Mouse (Mus musculus) liver, embryonic 14.5 days (tissue): ENCODE measurements around the gene Polr1e. TPM values are rescaled to one million over a fixed set of nuclear protein-coding genes. Genes with fewer than 3 reads are reported as not detected.

Experiments used
- ATAC-seq: fragments of 200-750 bp; cut with Nextera tagmentation; 2 replicates; pipeline ENCODE4 v1.8.0; 2017; ENCODE audit warnings: moderate number of reproducible peaks, mild to moderate bottlenecking, moderate library complexity; ENCODE audit not compliant: insufficient read depth
- DNase-seq, 3 experiments: peaks; one replicate each; pipeline ENCODE4 v3.0.0-alpha.2; 2012 to 2013; ENCODE audit warnings: low read depth in 3 of 3, low spot score in 3 of 3
- H3K27ac ChIP-seq: fragments of 300-500 bp; sonication (generic); 2 replicates; pipeline ENCODE4 v1.5.1; 2014; ENCODE audit warnings: moderate library complexity, mild to moderate bottlenecking, control low read depth, inconsistent platforms
- H3K27me3 ChIP-seq: fragments of 300-500 bp; sonication (generic); 2 replicates; pipeline ENCODE4 v1.6.1; 2014; ENCODE audit warnings: mild to moderate bottlenecking, low read length, moderate library complexity; ENCODE audit not compliant: control insufficient read depth, insufficient read depth
- H3K36me3 ChIP-seq: fragments of 300-500 bp; sonication (generic); replicated peaks from 2 replicates; pipeline ENCODE4 v1.6.1; 2014; ENCODE audit warnings: low read depth; ENCODE audit not compliant: control insufficient read depth, insufficient read depth
- H3K4me1 ChIP-seq, 2 experiments: fragments of 200-500 bp in 1 of 2; fragments of 300-500 bp in 1 of 2; sonication (generic) in 1 of 2; replicated peaks; 2 replicates each; pipeline ENCODE4 v1.6.1; 2012 to 2014; ENCODE audit warnings: antibody characterized with exemption in 1 of 2, inconsistent platforms in 1 of 2, low read length in 1 of 2; ENCODE audit not compliant: control insufficient read depth in 2 of 2, insufficient read depth in 2 of 2
- H3K4me2 ChIP-seq: fragments of 300-500 bp; sonication (generic); 2 replicates; pipeline ENCODE4 v1.6.1; 2014; ENCODE audit warnings: low read depth, mild to moderate bottlenecking, control low read depth, moderate library complexity
- H3K4me3 ChIP-seq, 2 experiments: fragments of 200-500 bp in 1 of 2; fragments of 300-500 bp in 1 of 2; sonication (generic) in 1 of 2; 2 replicates each; pipeline ENCODE4 v1.5.1; 2012 to 2014; ENCODE audit warnings: low read depth in 2 of 2, low read length in 2 of 2, mild to moderate bottlenecking in 2 of 2, control low read depth in 1 of 2, inconsistent platforms in 1 of 2, moderate library complexity in 1 of 2; ENCODE audit not compliant: insufficient read depth in 1 of 2
- H3K9ac ChIP-seq: fragments of 300-500 bp; sonication (generic); replicated peaks from 2 replicates; pipeline ENCODE4 v1.6.1; 2014; ENCODE audit warnings: mild to moderate bottlenecking, control low read depth, moderate library complexity
- H3K9me3 ChIP-seq: fragments of 300-500 bp; sonication (generic); 2 replicates; pipeline ENCODE4 v1.6.1; 2016; ENCODE audit warnings: low read length, mixed read lengths; ENCODE audit not compliant: control insufficient read depth
- CTCF ChIP-seq: IDR thresholded peaks from 2 replicates; pipeline ENCODE4 v1.5.1; 2016; ENCODE audit warnings: antibody characterized with exemption, low read depth, control low read depth
- EP300 ChIP-seq: IDR thresholded peaks from 2 replicates; pipeline ENCODE4 v1.6.1; 2016; ENCODE audit warnings: antibody characterized with exemption, low read depth
- WGBS: fragments of 180-500 bp; shearing (Covaris S2); extraction: QIAGEN DNeasy Blood & Tissue Kit; methylation state at CpG from one replicate; pipeline ENCODE4 v1.1.7; 2014; ENCODE audit not compliant: insufficient replicate concordance; 5-methylcytosine and 5-hydroxymethylcytosine counted together
- polyA plus RNA-seq, 2 experiments: library from polyadenylated mRNA; depleted of rRNA in 1 of 2; stranded (reverse) in 1 of 2; unstranded in 1 of 2; fragments of >200 nt; fragmentation: Nextera tagmentation in 1 of 2; extraction: Ambion mirVana in 1 of 2; gene quantifications; 2 replicates each; pipeline versions ENCODE4 v1.2.1 to v1.2.3; 2012 to 2014

Polr1e gene
- polyA plus RNA-seq, 2 experiments: 7.8 to 15.5 TPM

- Histone ChIP-seq H3K4me1 (no peaks in the 10 kb centered on the region), H3K9ac (no peak overlapping the region), H3K27ac (no peak overlapping the region), H3K4me2 (no peak overlapping the region), H3K27me3 (no peaks in the 10 kb centered on the region), H3K4me3 (no peak overlapping the region), H3K9me3 (no peaks in the 10 kb centered on the region), H3K36me3 (peaks cover 2% of the 10 kb centered on the region; the same call in 1 of the 2 replicates)
- TF ChIP-seq EP300 (no peak), CTCF (no peak)
- 88% methylated on average over 4 of the region's 4 CpGs for WGBS
- DNase-seq (no peak), ATAC-seq (no peak)
These were observed 8.1 kb downstream of the Polr1e start for GRCm38 (mm10) chr4:45026459-45026858.

GRCm38 (mm10) chr4:45032586-45032985 is 14.2 kb downstream of the Polr1e start:
- H3K4me3 ChIP-seq: no peak overlapping the region

GRCm38 (mm10) chr4:45034693-45035628 is 16.6 kb downstream of the Polr1e start:
- 72% methylated on average over 16 of the region's 16 CpGs for WGBS
- H3K9me3 ChIP-seq: no peaks in the 10 kb centered on the region
- no peak overlapping the region for H3K27ac ChIP-seq
- ATAC-seq (no peak), DNase-seq (no peak)
- no peak overlapping the region for H3K4me3 ChIP-seq
- no peak overlapping the region for H3K9ac ChIP-seq
- no peaks in the 10 kb centered on the region; the same call in 1 of the 2 replicates for H3K36me3 ChIP-seq
- H3K4me2 ChIP-seq: no peak overlapping the region
- H3K4me1 ChIP-seq: no peaks in the 10 kb centered on the region
- no peak for TF ChIP-seq EP300
- no peak for TF ChIP-seq CTCF
- no peaks in the 10 kb centered on the region for H3K27me3 ChIP-seq

More at GRCm38 (mm10) chr4:45032586-45032985, 14.2 kb downstream of the Polr1e start:
- H3K9me3 ChIP-seq: no peaks in the 10 kb centered on the region
- no peaks in the 10 kb centered on the region for H3K4me1 ChIP-seq
- no peak for DNase-seq
- H3K27me3 ChIP-seq: no peaks in the 10 kb centered on the region
- no peak overlapping the region for H3K4me2 ChIP-seq
- 43% methylated on average over 9 of the region's 9 CpGs for WGBS
- H3K27ac ChIP-seq: no peak overlapping the region
- H3K9ac ChIP-seq: no peak overlapping the region
- TF ChIP-seq CTCF: no peak
- no peak for TF ChIP-seq EP300
- no peaks in the 10 kb centered on the region; the same call in 1 of the 2 replicates for H3K36me3 ChIP-seq
- no peak for ATAC-seq

DNA sequence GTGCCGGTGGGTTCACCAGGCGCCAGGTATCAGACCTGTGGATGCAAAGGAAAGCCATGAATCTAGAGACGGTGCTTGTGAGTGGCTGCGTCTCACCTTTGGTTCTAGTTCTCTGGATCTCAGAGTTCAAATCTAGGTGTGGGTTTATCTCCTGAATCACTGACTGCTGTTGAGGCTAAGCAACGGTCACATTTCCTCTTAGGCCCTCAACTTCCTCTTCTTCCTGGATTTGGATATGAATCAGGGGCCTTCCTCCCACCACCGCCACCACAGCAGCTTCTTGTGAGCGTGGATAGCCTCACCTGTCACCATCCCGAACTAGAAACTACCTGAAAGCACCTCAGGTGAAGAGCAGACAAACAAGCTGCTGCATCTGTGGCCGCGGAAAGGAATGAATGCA is 17.7 kb downstream of the Polr1e start:
- no peaks in the 10 kb centered on the region for H3K27me3 ChIP-seq
- H3K9me3 ChIP-seq: no peaks in the 10 kb centered on the region
- H3K27ac ChIP-seq: no peak overlapping the region
- no peak overlapping the region for H3K4me3 ChIP-seq
- H3K9ac ChIP-seq: no peak overlapping the region
- WGBS: 58% methylated on average over 10 of the region's 10 CpGs
- no peak overlapping the region for H3K4me2 ChIP-seq
- ATAC-seq (no peak), DNase-seq (no peak)
- H3K4me1 ChIP-seq: no peaks in the 10 kb centered on the region
- TF ChIP-seq EP300 (no peak), CTCF (no peak)
- no peaks in the 10 kb centered on the region; the same call in 1 of the 2 replicates for H3K36me3 ChIP-seq

GRCm38 (mm10) chr4:45036571-45036970 is 18.2 kb downstream of the Polr1e start:
- whole genome bisulfite sequencing: 67% methylated on average over 5 of the region's 5 CpGs
- Histone ChIP-seq H3K36me3 (no peaks in the 10 kb centered on the region; the same call in 1 of the 2 replicates), H3K9me3 (no peaks in the 10 kb centered on the region), H3K4me3 (no peak overlapping the region), H3K4me2 (no peak overlapping the region), H3K4me1 (no peaks in the 10 kb centered on the region), H3K27ac (no peak overlapping the region), H3K9ac (no peak overlapping the region), H3K27me3 (no peaks in the 10 kb centered on the region)
- no peak for ATAC-seq
- TF ChIP-seq CTCF (no peak), EP300 (no peak)
- no peak for DNase-seq
